Mouse (Mus musculus): ENCODE measurements at regions not wholly inside any gene's neighbourhood (a gene's known extent, or its start where the extent isn't known, plus 50 kb on each side); places are given as distances from the start of the nearest gene placed in this dataset.

GRCm38 (mm10) chr7:61308268-61308667 lies 1038.1 kb upstream of the Ndn start:
- WGBS: 61% methylated on average over 4 of the region's 4 CpGs
- H3K4me1 ChIP-seq (ENCODE audit: insufficient read depth, low read length): no peaks in the 10 kb centered on the region
- no peak overlapping the region for H3K27ac ChIP-seq
- no peak overlapping the region for H3K9ac ChIP-seq (replicated peaks; ENCODE audit: low read length)
- TF ChIP-seq CTCF (IDR thresholded peaks at IDR 0.05; ENCODE audit: low read depth): no peak
- DNase-seq (ENCODE audit: low spot score) (no peak), ATAC-seq (no peak)
- H3K36me3 ChIP-seq (ENCODE audit: insufficient read depth, low read length): no peaks in the 10 kb centered on the region
- H3K9me3 ChIP-seq (ENCODE audit: low read length): no peaks in the 10 kb centered on the region
- H3K27me3 ChIP-seq (ENCODE audit: insufficient read depth, low read length): no peaks in the 10 kb centered on the region
- H3K4me2 ChIP-seq (ENCODE audit: low read depth, low read length): peak overlapping the region; percentile 31
- H3K4me3 ChIP-seq (ENCODE audit: low read length): no peak overlapping the region

GRCm38 (mm10) chr7:61311179-61311921 lies 1035.0 kb upstream of the Ndn start:
- no peaks in the 10 kb centered on the region for H3K27me3 ChIP-seq (ENCODE audit: insufficient read depth, low read length)
- H3K4me2 ChIP-seq (ENCODE audit: low read depth, low read length): 0 out of 2 replicates have a peak overlapping the region, but pooled peaks have one; percentile 10
- H3K27ac ChIP-seq: peak overlapping the region; percentile 45; the same call in 1 of the 2 replicates
- H3K4me3 ChIP-seq (ENCODE audit: low read length): peak overlapping the region; percentile 27
- WGBS: 67% methylated on average over 8 of the region's 8 CpGs
- H3K4me1 ChIP-seq (ENCODE audit: insufficient read depth, low read length): no peaks in the 10 kb centered on the region
- peak; percentile 18 for DNase-seq (ENCODE audit: low spot score)
- no peak overlapping the region; the same call in 1 of the 2 replicates for H3K9ac ChIP-seq (replicated peaks; ENCODE audit: low read length)
- H3K9me3 ChIP-seq (ENCODE audit: low read length): 0 out of 2 replicates have a peak, but pooled peaks cover 2% of the 10 kb centered on the region
- no peaks in the 10 kb centered on the region for H3K36me3 ChIP-seq (ENCODE audit: insufficient read depth, low read length)
- peak; percentile 45; the same call in 1 of the 2 replicates for ATAC-seq
- no peak for TF ChIP-seq CTCF (IDR thresholded peaks at IDR 0.05; ENCODE audit: low read depth)
